Mouse (Mus musculus): ENCODE data around the gene Smarcd2.

GRCm38 (mm10) chr11:106215450-106215859 is 57.3 kb downstream of the Smarcd2 start:
- TF ChIP-seq TAL1 (IDR thresholded peaks at IDR 0.05; ENCODE audit: low read length) (no peak), GATA1 (IDR thresholded peaks at IDR 0.05; ENCODE audit: low read length) (no peak)
